In the genomic region with DNA sequence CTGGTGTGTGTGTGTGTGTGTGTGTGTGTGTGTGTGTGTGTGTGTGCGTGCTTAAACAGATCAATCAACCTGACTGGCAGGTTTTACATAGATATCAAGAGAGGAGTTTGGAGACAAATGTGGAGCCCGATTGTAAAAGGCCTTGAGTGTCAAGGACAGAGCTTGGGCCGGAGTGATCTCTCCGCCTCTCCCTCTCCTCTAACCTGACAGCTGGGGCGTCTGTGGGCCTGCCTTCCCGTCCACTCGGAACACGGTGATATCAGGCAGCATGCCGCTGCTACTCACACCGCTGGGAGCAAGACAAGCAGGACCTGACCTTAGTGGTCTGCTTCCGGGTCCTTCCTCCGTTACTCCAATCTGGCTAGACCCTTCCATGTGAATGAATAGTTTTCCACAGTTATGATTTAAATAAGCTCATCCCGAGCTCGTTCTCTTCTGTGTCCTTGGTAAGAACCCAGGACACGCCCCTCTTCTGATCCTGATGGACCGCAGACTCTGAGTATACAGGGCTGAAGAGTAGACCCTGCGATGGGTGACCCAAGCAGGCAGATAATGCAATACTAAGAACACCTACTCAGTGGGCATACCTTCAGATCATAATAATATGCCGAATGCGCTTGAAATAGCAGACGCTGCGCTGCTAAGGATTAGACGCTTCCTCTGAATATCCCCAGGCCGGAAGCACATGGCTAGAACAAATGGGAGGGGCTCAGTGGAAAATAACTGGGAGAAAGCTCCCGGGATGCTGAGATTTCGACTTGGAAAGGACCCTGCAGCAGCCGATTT, we compare ENCODE assay signal across 8 mouse cellular contexts.
DNase-seq lines count a peak whose midpoint lies in the region; ATAC-seq and TF ChIP-seq lines count a peak whose summit lies in the region.

No protein-coding gene starts in this region.

- H3K27me3 ChIP-seq in hindbrain, embryonic 15.5 days: no peaks in the 10 kb centered on the region
- no peaks in the 10 kb centered on the region for H3K27me3 ChIP-seq in myocyte (ENCODE audit: control insufficient read depth, insufficient read depth, insufficient read length)

- no peak overlapping the region for H3K27ac ChIP-seq in hindbrain, embryonic 15.5 days (replicated peaks)

- 68% methylated on average over 26 of the region's 26 CpGs for WGBS in hindbrain, embryonic 15.5 days

- no peaks in the 10 kb centered on the region for H3K79me2 ChIP-seq in myocyte (ENCODE audit: control insufficient read depth, insufficient read depth)

- H3K9ac ChIP-seq in hindbrain, embryonic 15.5 days: no peak overlapping the region

- H3K4me2 ChIP-seq in hindbrain, embryonic 15.5 days: peak overlapping the region; percentile 23
- H3K4me2 ChIP-seq in myocyte (ENCODE audit: low read depth): peak overlapping the region; percentile 14

- H3K4me1 ChIP-seq in hindbrain, embryonic 15.5 days (replicated peaks): peaks cover 20% of the 10 kb centered on the region

- no peaks in the 10 kb centered on the region for H3K36me3 ChIP-seq in hindbrain, embryonic 15.5 days
- no peaks in the 10 kb centered on the region for H3K36me3 ChIP-seq in myocyte (ENCODE audit: control insufficient read depth, insufficient read depth)

- DNase-seq in heart, adult 18-20 months: peak; percentile 58 to 61
- no peak for DNase-seq in heart, postnatal 4 days
- DNase-seq in right cerebral cortex, adult 18-20 months: peak; percentile 11
- DNase-seq in right cerebral cortex, postnatal 36 days (ENCODE audit: low spot score in 2 of 2): no peak
- DNase-seq in urinary bladder, postnatal 25 days (ENCODE audit: low spot score): no peak

- no peak for TF ChIP-seq POLR2A in myocyte (IDR thresholded peaks at IDR 0.05; ENCODE audit: insufficient read length, low read depth)

- peak; percentile 56; the same call in 1 of the 2 replicates for ATAC-seq in hindbrain, embryonic 15.5 days (ENCODE audit: low FRiP score, low read depth)
- ATAC-seq in inflammation-experienced regulatory T-cells, adult 6 months: no peak

- H3K4me3 ChIP-seq in hindbrain, embryonic 15.5 days: no peak overlapping the region
- no peak overlapping the region for H3K4me3 ChIP-seq in myocyte

- no peak overlapping the region for H3ac ChIP-seq in myocyte (ENCODE audit: control insufficient read depth, insufficient read length)

- no peaks in the 10 kb centered on the region for H3K9me3 ChIP-seq in hindbrain, embryonic 15.5 days

TF ChIP-seq in myocyte, 11 proteins besides CTCF, POLR2A, EP300 and RAD21:
- TF ChIP-seq CEBPB (IDR thresholded peaks at IDR 0.05; ENCODE audit: insufficient read depth, poor library complexity, severe bottlenecking) (no peak), E2F4 (IDR thresholded peaks at IDR 0.05; ENCODE audit: insufficient read depth) (no peak), MYOG (IDR thresholded peaks at IDR 0.05; ENCODE audit: control insufficient read depth in 1 of 3, insufficient read depth in 1 of 3, insufficient read length in 2 of 3, low read depth in 2 of 3) (no peak), TCF3 (IDR thresholded peaks at IDR 0.05; ENCODE audit: insufficient read length, low read depth) (no peak), POLR2AphosphoS2 (IDR thresholded peaks at IDR 0.05; ENCODE audit: insufficient read length, low read depth) (no peak), MAX (IDR thresholded peaks at IDR 0.05; ENCODE audit: low read depth) (no peak), SRF (IDR thresholded peaks at IDR 0.05; ENCODE audit: control insufficient read depth, insufficient read length, low read depth) (no peak), USF1 (IDR thresholded peaks at IDR 0.05; ENCODE audit: low read depth) (no peak), REST (IDR thresholded peaks at IDR 0.05; ENCODE audit: insufficient read depth, insufficient read length) (no peak), TCF12 (IDR thresholded peaks at IDR 0.05; ENCODE audit: insufficient read depth, poor library complexity, severe bottlenecking) (no peak), MYOD1 (IDR thresholded peaks at IDR 0.05; ENCODE audit: control insufficient read depth in 1 of 3, insufficient read length in 2 of 3, low read depth in 2 of 3) (no peak)

Comparison
In these comparisons a context has a peak if more than half of its experiments do, and no peak if none do; other contexts are left out.
1. DNase-seq: peak in heart, adult 18-20 months (2 of 2) and right cerebral cortex, adult 18-20 months (single experiment); none in heart, postnatal 4 days (single experiment), right cerebral cortex, postnatal 36 days (0 of 2) and urinary bladder, postnatal 25 days (single experiment).